Mouse (Mus musculus) hindbrain, embryonic 15.5 days (tissue): Measurements from ENCODE around the gene Abcc6. TPM values are rescaled to one million over a fixed set of nuclear protein-coding genes. Genes with fewer than 3 reads are reported as not detected.

ENCODE experiments used
- ATAC-seq: fragments of 200-750 bp; cut with Nextera tagmentation; 2 replicates; pipeline ENCODE4 v1.8.0; 2017; ENCODE audit warnings: low read depth, moderate number of reproducible peaks, moderate TSS enrichment; ENCODE audit not compliant: low FRiP score
- H3K27ac ChIP-seq: fragments of 300-500 bp; sonication (generic); replicated peaks from 2 replicates; pipeline ENCODE4 v1.5.1; 2015; ENCODE audit warnings: mild to moderate bottlenecking, inconsistent platforms
- H3K27me3 ChIP-seq: fragments of 300-500 bp; sonication (generic); 2 replicates; pipeline ENCODE4 v1.6.1; 2015; ENCODE audit warnings: control low read depth, inconsistent platforms
- H3K36me3 ChIP-seq: fragments of 300-500 bp; sonication (generic); 2 replicates; pipeline ENCODE4 v1.6.1; 2015; ENCODE audit warnings: control low read depth, inconsistent platforms
- H3K4me1 ChIP-seq: fragments of 300-500 bp; sonication (generic); replicated peaks from 2 replicates; pipeline ENCODE4 v1.6.1; 2015; ENCODE audit warnings: control low read depth, inconsistent platforms
- H3K4me2 ChIP-seq: fragments of 300-500 bp; sonication (generic); 2 replicates; pipeline ENCODE4 v1.6.1; 2015; ENCODE audit warnings: moderate library complexity, mild to moderate bottlenecking, inconsistent platforms
- H3K4me3 ChIP-seq: fragments of 300-500 bp; sonication (generic); 2 replicates; pipeline ENCODE4 v1.5.1; 2015; ENCODE audit warnings: mild to moderate bottlenecking, inconsistent platforms
- H3K9ac ChIP-seq: fragments of 300-500 bp; sonication (generic); 2 replicates; pipeline ENCODE4 v1.6.1; 2015; ENCODE audit warnings: inconsistent platforms
- H3K9me3 ChIP-seq: fragments of 300-500 bp; sonication (generic); 2 replicates; pipeline ENCODE4 v1.6.1; 2016; ENCODE audit warnings: control low read depth, inconsistent platforms
- WGBS: fragments of 180-500 bp; shearing (Covaris S2); methylation state at CpG from one replicate; pipeline ENCODE4 v1.1.7; 2015; 5-methylcytosine and 5-hydroxymethylcytosine counted together
- polyA plus RNA-seq: library from polyadenylated mRNA; unstranded; fragments of >200 nt; fragmentation: Nextera tagmentation; extraction: Ambion mirVana; gene quantifications from 2 replicates; pipeline ENCODE4 v1.2.1, GENCODE M21; 2015

Gene Abcc6
- polyA plus RNA-seq, 1 experiment from 2014 or later = 0.82 TPM

DNA sequence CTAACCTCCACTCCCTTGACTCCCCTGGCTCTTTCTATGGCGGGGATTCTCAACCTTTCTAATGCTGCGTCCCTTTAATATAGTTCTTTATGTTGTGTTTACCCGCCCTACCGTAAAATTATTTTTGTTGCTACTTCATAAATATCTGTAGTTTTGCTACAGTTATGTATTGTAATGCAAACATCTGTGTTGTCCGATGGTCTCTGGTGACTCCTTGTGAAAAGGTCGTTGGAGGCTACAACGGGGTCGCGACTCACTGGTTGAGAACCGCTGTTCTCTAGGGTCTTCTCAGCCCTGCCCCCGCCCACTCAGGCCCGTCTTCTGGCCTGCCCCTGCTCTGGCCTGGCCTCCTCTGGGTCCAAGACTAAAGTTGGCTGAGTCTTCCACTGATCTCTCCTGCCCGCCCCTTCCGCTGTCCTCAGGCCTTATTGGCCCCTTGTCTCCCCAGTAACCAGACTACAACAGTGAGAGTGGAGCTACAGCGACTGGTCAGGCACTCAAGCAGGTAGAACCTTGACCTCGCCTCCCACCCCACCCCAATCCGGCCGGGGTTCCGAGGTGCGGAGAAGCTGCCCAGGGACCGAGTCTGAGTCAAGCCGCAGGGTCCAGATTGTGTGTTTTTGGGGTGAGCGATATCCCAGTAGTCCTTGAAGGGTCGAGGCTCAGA lies 106.2 kb downstream of the Abcc6 start, which contains the start of gene Ccdc114:
TSS of gene Ccdc114 (plus strand) at position 311 of the 667 bp plus-strand sequence.
- 6% methylated on average over 24 of the region's 24 CpGs for WGBS
- Histone ChIP-seq H3K4me1 (peaks cover 21% of the 10 kb centered on the region), H3K4me2 (peak within 1 kb of the TSS; percentile 89), H3K9me3 (no peaks in the 10 kb centered on the region), H3K4me3 (peak within 1 kb of the TSS; percentile 51), H3K36me3 (no peaks in the 10 kb centered on the region), H3K9ac (peak within 1 kb of the TSS; percentile 53), H3K27ac (peak within 1 kb of the TSS; percentile 89), H3K27me3 (no peaks in the 10 kb centered on the region; the same call in 1 of the 2 replicates)
- peak; percentile 57 for ATAC-seq

DNA sequence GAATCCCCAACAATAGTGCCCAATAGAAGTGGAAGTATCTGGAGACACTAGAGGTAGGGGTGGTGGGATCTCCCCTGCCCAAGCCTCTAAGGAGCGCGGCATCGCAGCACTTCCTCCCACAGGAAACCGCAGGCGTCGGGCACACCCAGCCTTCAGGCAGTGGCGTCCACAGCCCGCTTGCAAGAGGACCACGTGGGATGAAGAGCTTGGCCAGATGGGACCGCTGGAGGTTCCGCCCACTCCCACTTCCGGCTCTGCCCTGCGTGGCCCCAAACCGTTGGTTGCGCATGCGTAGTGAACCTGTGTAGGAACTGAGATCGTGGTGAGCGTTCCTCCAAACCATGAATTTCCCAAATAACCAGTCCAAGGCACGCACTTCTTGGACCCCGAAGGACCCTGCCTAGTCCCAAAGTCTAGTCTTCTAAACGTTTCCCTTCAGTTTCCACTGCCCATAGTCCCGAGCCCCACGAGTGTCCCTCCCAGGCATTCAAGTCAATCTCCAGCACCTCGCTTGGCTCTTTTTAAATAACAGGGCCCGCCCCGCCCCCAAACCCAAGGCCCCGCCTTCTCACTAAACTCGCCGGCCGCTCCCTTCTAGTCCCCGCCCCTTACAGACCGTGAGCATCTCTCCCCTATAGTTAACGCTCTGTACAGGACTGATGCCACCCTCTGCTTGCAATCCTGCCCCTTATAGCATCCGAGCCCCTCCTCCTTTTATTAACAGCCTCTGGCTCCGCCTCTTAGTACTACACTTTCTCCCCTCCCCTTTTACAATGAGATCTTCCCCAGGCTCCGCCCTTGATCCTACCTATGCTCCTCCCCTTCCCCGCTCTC lies 107.0 kb downstream of the Abcc6 start:
- no peaks in the 10 kb centered on the region for H3K36me3 ChIP-seq
- peak overlapping the region; percentile 53 for H3K9ac ChIP-seq
- H3K27ac ChIP-seq = peak overlapping the region; percentile 89
- peaks cover 21% of the 10 kb centered on the region for H3K4me1 ChIP-seq
- H3K4me2 ChIP-seq = peak overlapping the region; percentile 89
- ATAC-seq = peak; percentile 88
- no peaks in the 10 kb centered on the region for H3K9me3 ChIP-seq
- H3K4me3 ChIP-seq = peak overlapping the region; percentile 51
- under 1% methylated on average over 37 of the region's 37 CpGs for WGBS
- no peaks in the 10 kb centered on the region; the same call in 1 of the 2 replicates for H3K27me3 ChIP-seq

DNA sequence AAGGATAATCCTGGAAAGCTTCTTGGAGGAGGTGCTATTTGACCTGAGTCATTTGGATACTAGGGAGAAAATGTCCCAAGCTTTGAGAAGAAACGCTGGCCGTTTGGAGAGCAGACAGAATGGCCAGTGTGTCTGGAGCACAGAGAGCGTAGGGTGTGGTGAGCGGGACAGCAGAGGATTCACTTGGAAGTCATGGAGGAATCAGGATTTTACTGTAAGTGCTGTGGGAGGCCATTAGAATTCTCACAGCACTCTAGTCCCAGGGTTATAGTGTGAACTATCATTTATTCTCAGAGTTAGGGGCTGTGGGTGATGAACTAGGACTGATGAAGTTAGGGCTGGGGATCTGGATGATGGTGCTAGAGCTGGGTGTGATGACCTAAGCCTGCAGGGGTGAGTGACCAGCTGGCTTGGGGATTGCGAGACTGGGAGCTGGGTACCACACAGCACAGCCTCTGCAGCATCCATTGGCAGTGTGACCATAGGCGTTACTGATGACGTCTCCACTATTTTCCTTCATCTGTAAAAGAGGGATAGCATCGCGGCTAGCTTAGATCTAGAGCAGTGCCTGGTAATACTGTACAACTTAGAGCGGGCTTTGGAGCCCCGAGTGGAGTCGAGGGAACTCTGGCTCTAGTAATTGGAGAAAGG lies 108.0 kb downstream of the Abcc6 start:
- no peaks in the 10 kb centered on the region for H3K36me3 ChIP-seq
- 86% methylated on average over 12 of the region's 12 CpGs for WGBS
- no peaks in the 10 kb centered on the region for H3K9me3 ChIP-seq
- no peak overlapping the region for H3K9ac ChIP-seq
- peaks cover 30% of the 10 kb centered on the region for H3K4me1 ChIP-seq
- H3K27me3 ChIP-seq = no peaks in the 10 kb centered on the region; the same call in 1 of the 2 replicates
- H3K4me3 ChIP-seq = 0 out of 2 replicates have a peak overlapping the region, but pooled peaks have one; percentile 51
- H3K27ac ChIP-seq = peak overlapping the region; percentile 89
- H3K4me2 ChIP-seq = peak overlapping the region; percentile 89
- ATAC-seq = no peak

DNA sequence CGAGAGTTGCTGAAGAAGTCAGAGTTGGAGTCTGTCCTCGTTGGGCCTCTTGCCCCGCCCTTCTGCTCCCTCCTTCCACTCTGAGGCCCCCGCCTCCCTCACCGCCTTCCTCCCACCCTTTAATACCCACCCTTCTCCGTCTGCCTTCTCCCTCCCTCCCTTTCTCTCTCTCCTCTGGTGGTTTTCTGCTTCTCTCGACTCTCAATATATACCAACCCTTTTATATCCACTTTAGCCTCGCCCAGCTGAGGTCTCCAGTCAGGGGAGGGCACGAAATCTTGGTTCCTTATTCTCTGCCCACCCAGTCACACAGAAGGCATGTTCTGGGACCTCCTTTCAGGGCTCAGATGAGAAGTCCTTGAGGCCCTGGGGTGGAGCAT lies 108.9 kb downstream of the Abcc6 start, which contains the start of gene Emp3:
TSS of gene Emp3 (minus strand) at position 163 of the 380 bp plus-strand sequence.
- no peaks in the 10 kb centered on the region for H3K27me3 ChIP-seq
- H3K9ac ChIP-seq = no peak within 1 kb of the TSS
- no peaks in the 10 kb centered on the region for H3K36me3 ChIP-seq
- 51% methylated on average over 9 of the region's 9 CpGs for WGBS
- no peak for ATAC-seq
- H3K4me1 ChIP-seq = peaks cover 38% of the 10 kb centered on the region
- peak within 1 kb of the TSS; percentile 10 for H3K4me3 ChIP-seq
- H3K27ac ChIP-seq = no peak within 1 kb of the TSS; the same call in 1 of the 2 replicates
- no peaks in the 10 kb centered on the region for H3K9me3 ChIP-seq
- H3K4me2 ChIP-seq = peak within 1 kb of the TSS; percentile 25

DNA sequence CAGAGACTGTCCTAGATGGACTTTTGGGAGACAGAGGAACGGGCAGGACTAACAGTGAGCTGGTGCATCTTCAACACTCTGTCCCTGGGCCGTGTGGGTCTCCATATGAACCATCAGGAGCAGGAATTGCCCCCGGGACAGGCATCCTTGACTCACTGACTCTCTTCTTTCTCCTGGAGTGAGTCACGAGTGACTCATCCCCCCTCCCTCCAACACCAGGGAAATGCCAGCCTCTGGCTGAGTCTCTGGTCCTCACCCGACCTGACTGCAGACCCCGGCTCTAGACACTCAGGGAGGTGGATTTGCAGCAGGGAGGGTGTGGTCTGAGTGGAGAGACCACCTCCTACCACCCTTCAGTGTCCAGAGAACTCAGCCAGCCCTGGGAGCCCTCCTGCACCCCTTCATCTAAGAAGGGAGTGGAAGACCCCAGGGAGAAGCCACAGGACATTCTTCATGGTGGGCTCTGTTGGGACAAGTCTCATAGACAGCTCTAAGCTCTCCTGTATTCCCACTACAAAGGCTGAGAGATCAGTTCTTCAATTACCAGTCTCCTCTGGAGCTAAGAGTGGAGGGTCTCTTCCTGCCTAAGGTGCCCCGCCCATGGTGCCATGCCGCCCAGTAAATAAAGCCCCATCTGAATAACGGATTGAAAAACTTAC lies 109.4 kb downstream of the Abcc6 start:
- no peak for ATAC-seq
- Histone ChIP-seq H3K4me3 (peak overlapping the region; percentile 10), H3K4me2 (peak overlapping the region; percentile 25), H3K27ac (no peak overlapping the region), H3K9me3 (no peaks in the 10 kb centered on the region), H3K9ac (no peak overlapping the region), H3K27me3 (no peaks in the 10 kb centered on the region), H3K4me1 (peaks cover 43% of the 10 kb centered on the region), H3K36me3 (no peaks in the 10 kb centered on the region)
- 63% methylated on average over 9 of the region's 9 CpGs for WGBS

DNA sequence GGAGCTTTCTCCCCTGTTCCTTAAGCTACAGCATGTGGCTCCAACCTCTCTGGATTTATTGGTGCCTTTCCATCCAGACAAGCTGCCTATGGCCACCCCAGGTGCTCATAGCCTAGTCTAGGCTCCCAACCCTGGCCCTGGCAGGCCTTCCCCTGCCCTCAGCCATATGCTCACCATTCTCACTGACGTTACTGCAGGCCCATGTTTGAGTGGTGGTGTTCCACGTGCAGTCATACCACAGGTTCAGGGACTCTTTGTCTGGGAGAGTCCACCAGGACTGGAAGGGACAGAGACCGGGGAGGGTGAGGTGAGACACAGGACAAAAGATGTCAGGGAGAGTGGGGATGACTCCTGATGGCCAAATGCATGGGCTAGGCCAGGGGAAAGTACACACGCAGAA lies 110.3 kb downstream of the Abcc6 start:
- H3K4me3 ChIP-seq = no peak overlapping the region
- no peaks in the 10 kb centered on the region for H3K9me3 ChIP-seq
- no peaks in the 10 kb centered on the region for H3K27me3 ChIP-seq
- H3K4me2 ChIP-seq = 0 out of 2 replicates have a peak overlapping the region, but pooled peaks have one; percentile 25
- H3K4me1 ChIP-seq = peaks cover 46% of the 10 kb centered on the region
- no peak overlapping the region for H3K9ac ChIP-seq
- WGBS = 82% methylated on average over 4 of the region's 4 CpGs
- ATAC-seq = no peak
- H3K27ac ChIP-seq = no peak overlapping the region
- H3K36me3 ChIP-seq = no peaks in the 10 kb centered on the region

DNA sequence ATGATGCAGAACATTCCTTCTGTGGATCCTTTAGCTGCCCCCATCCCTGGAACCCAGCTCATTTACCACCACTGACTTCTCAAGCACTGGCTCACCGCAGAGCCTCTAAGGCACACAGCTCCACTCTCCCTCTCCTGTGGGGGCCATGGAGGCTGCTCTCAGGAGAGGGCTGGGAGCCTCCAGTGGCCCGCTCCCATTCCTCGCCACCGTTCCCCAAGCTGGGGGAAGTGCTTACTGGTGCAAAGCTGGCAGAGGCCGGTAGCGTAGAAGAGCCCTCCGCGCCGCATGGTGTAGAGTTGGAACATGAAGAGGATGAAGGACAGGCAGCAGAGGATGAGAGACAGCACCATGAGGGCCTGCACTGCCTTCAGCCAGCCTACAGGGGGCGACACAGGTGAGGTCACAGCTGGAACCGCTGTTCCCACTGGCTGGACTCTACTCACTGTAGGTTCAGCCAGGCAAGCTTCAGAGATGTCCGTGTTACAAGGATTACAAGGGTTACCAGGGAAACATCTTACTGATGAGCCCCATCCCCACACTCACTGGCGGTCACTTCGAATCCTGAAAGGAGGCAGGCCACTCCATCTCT lies 110.9 kb downstream of the Abcc6 start:
- no peak overlapping the region for H3K9ac ChIP-seq
- H3K4me1 ChIP-seq = peaks cover 41% of the 10 kb centered on the region
- no peak overlapping the region for H3K4me2 ChIP-seq
- ATAC-seq = no peak
- no peaks in the 10 kb centered on the region for H3K27me3 ChIP-seq
- no peak overlapping the region for H3K27ac ChIP-seq
- H3K36me3 ChIP-seq = no peaks in the 10 kb centered on the region
- H3K9me3 ChIP-seq = no peaks in the 10 kb centered on the region
- no peak overlapping the region for H3K4me3 ChIP-seq
- whole genome bisulfite sequencing = 59% methylated on average over 14 of the region's 14 CpGs

DNA sequence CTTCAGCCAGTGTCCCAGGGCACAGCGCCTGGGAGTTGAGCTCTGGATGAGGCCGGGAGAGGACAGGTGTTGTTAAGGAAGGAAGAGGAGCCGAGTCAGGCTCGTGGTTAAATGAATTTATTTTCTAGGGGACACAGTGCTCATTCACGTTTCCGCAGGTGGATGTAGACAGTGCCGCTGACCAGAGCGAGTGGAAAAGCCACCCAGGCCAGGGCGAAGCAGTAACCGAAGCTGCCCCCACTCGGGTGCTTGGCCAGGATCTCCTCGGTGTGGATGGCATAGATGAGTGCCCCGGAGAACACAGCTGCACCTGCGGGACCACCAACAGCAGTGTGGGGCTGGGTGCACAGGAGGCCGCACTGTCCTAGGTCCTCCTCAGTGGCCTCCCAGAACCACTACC lies 112.2 kb downstream of the Abcc6 start:
- 88% methylated on average over 15 of the region's 15 CpGs for WGBS
- no peak overlapping the region for H3K4me3 ChIP-seq
- no peaks in the 10 kb centered on the region for H3K36me3 ChIP-seq
- no peaks in the 10 kb centered on the region for H3K27me3 ChIP-seq
- H3K4me2 ChIP-seq = no peak overlapping the region
- H3K4me1 ChIP-seq = peaks cover 32% of the 10 kb centered on the region
- peak overlapping the region; percentile 77; the same call in 1 of the 2 replicates for H3K27ac ChIP-seq
- H3K9me3 ChIP-seq = no peaks in the 10 kb centered on the region
- no peak for ATAC-seq
- H3K9ac ChIP-seq = no peak overlapping the region

Other genes starting within 250 kb of the Abcc6 start
- gene Lmtk3, start 246.6 kb downstream of the Abcc6 start, polyA plus RNA-seq = 20.1 and 24.8 TPM in 2 replicates
- gene Sult2b1, start 245.6 kb downstream of the Abcc6 start, polyA plus RNA-seq = 6.3 TPM in 2 replicates
- 271 and 286 TPM in 2 replicates for gene Cyth2, start 215.7 kb downstream of the Abcc6 start, polyA plus RNA-seq
- gene Kcnj14, start 205.5 kb downstream of the Abcc6 start, polyA plus RNA-seq = 1.1 and 1.6 TPM in 2 replicates
- gene Grwd1, start 199.4 kb downstream of the Abcc6 start, polyA plus RNA-seq = 41.8 and 43.1 TPM in 2 replicates
- 56.4 and 61.0 TPM in 2 replicates for gene Kdelr1, start 157.5 kb downstream of the Abcc6 start, polyA plus RNA-seq
- gene Grin2d, start 151.9 kb downstream of the Abcc6 start, polyA plus RNA-seq = 3.4 and 4.3 TPM in 2 replicates
- gene Syngr4, start 133.6 kb downstream of the Abcc6 start, polyA plus RNA-seq = 0.34 TPM in 1 of 2 replicates, not detected in the other
- 6.7 and 8.5 TPM in 2 replicates for gene Tmem143, start 133.4 kb downstream of the Abcc6 start, polyA plus RNA-seq
- gene Emp3, start 108.9 kb downstream of the Abcc6 start, polyA plus RNA-seq = 34.1 and 43.6 TPM in 2 replicates
- gene Ccdc114, start 106.2 kb downstream of the Abcc6 start, polyA plus RNA-seq = 6.6 and 8.5 TPM in 2 replicates
- 45.8 and 47.0 TPM in 2 replicates for gene Nomo1, start 3.4 kb upstream of the Abcc6 start, polyA plus RNA-seq
- 2.5 and 3.3 TPM in 2 replicates for gene Kcnj11, start 70.5 kb upstream of the Abcc6 start, polyA plus RNA-seq
- 6.9 and 11.4 TPM in 2 replicates for gene Abcc8, start 149.7 kb upstream of the Abcc6 start, polyA plus RNA-seq
- 1.4 and 2.0 TPM in 2 replicates for gene Ush1c, start 208.2 kb upstream of the Abcc6 start, polyA plus RNA-seq
- gene Otog, start 210.7 kb upstream of the Abcc6 start, polyA plus RNA-seq = 0.05 and 0.08 TPM in 2 replicates